Mouse (Mus musculus) heart, adult 2 months (tissue): ENCODE measurements at regions not wholly inside any gene's neighbourhood (a gene's known extent, or its start where the extent isn't known, plus 50 kb on each side); places are given as distances from the start of the nearest gene placed in this dataset.

Source experiments
- CTCF ChIP-seq: fragments of 200-600 bp; IDR thresholded peaks from 2 replicates; pipeline ENCODE4 v1.8.1; 2022; ENCODE audit warnings: antibody characterized with exemption, mild to moderate bottlenecking, moderate library complexity
- EP300 ChIP-seq: fragments of 200-500 bp; IDR thresholded peaks from 2 replicates; pipeline ENCODE4 v1.6.1; 2011; ENCODE audit warnings: low read depth, low read length, control low read depth; ENCODE audit not compliant: insufficient read depth
- POLR2A ChIP-seq: fragments of 200-500 bp; IDR thresholded peaks from 2 replicates; pipeline ENCODE4 v1.6.1; 2011; ENCODE audit warnings: mild to moderate bottlenecking, low read depth, low read length, control low read depth; ENCODE audit not compliant: insufficient read depth

- TF ChIP-seq CTCF (no peak), POLR2A (no peak), EP300 (no peak)
Observed at GRCm38 (mm10) chr2:50698841-50699240, 402.2 kb upstream of the Mmadhc start.
